In the genomic region with DNA sequence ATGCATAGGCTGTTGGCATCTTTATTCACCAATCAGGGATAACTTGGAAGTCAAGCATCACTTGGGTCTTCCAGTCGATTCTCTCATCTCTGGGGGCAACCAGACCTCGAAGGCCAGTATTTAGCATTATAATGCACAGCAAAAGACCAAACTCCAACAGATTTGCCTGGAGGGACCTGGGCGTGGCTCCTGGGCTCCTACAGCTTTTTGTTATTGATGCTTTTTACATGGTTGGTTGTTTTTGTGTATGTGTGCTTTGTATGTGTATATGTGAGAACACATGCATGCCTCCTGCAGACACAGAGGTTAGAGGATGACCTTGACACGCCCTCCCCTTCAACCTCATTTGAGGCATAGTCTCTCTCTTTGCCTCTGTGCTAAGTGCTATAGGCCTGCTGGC, we compare ENCODE assay signal across 26 mouse cellular contexts. TPM values are rescaled to one million over a fixed set of nuclear protein-coding genes. Genes with fewer than 3 reads are reported as not detected.
DNase-seq lines count a peak whose midpoint lies in the region; ATAC-seq and TF ChIP-seq lines count a peak whose summit lies in the region.
"Had no signal": no experiment of that assay in that cellular context is flagged by ENCODE, and none has a peak within 500 bp of the region (broad histone marks: within the 10 kb centered on the region; RNA-seq: fewer than 3 reads in every experiment).

No protein-coding gene starts in this region.

- ATAC-seq in megakaryocyte-erythroid progenitor cell, adult 5-6 weeks (replicated peaks; ENCODE audit: low FRiP score, low TSS enrichment, poor library complexity, severe bottlenecking) = no peak
- ATAC-seq: forebrain, embryonic 14.5 days; forebrain, embryonic 16.5 days had no signal

- in situ Hi-C loops in ES-E14 (cut with MboI; ENCODE audit: low sequenced_read_pairs in 2 of 2, unreplicated experiment in 2 of 2) = no loop called here

- no peaks in the 10 kb centered on the region for H3K27me3 ChIP-seq in ES-Bruce4 (ENCODE audit: control insufficient read depth, insufficient read depth, low read length, poor library complexity, severe bottlenecking)
- H3K27me3 ChIP-seq: embryonic facial prominence, embryonic 13.5 days; embryonic facial prominence, embryonic 15.5 days had no signal

- no peak overlapping the region for H3K9ac ChIP-seq in ES-Bruce4 (ENCODE audit: low read depth, poor library complexity, severe bottlenecking)
- no peak overlapping the region for H3K9ac ChIP-seq in ES-E14 (ENCODE audit: insufficient read depth, low read depth, low read length, poor library complexity, severe bottlenecking)
- H3K9ac ChIP-seq: embryonic facial prominence, embryonic 13.5 days; embryonic facial prominence, embryonic 15.5 days; forebrain, embryonic 12.5 days had no signal

- no peak for DNase-seq in ES-E14 (ENCODE audit: low read depth, low spot score)
- peak; percentile 83 for DNase-seq in ZHBTc4 (ENCODE audit: low read depth, low spot score)
- DNase-seq in heart, adult 9 months (ENCODE audit: low spot score in 2 of 2) = no peak
- DNase-seq in ovary, postnatal 36 days (ENCODE audit: low spot score) = no peak
- DNase-seq: adrenal gland, adult 2 months; adrenal gland, postnatal 10 days; adrenal gland, postnatal 25 days; cerebellum, adult 11 months; cerebellum, adult 18-20 months; cerebellum, adult 8-10 months; cerebellum, adult 9-11 months; cerebellum, postnatal 14 days; cerebellum, postnatal 36 days; embryo, embryonic 11 days had no signal

- H3K27ac ChIP-seq in ES-Bruce4 (ENCODE audit: insufficient read depth, low read length) = peak overlapping the region; percentile 17; the same call in 1 of the 2 replicates
- peak overlapping the region; percentile 30 for H3K27ac ChIP-seq in ES-E14 (ENCODE audit: insufficient read depth, low read depth, low read length, poor library complexity, severe bottlenecking)
- H3K27ac ChIP-seq: embryonic facial prominence, embryonic 13.5 days; embryonic facial prominence, embryonic 15.5 days; forebrain, embryonic 10.5 days; forebrain, embryonic 12.5 days had no signal

- peaks cover 15% of the 10 kb centered on the region for H3K4me1 ChIP-seq in ES-Bruce4 (ENCODE audit: control insufficient read depth, insufficient read depth, low read length)
- H3K4me1 ChIP-seq in ES-E14 (ENCODE audit: control insufficient read depth in 2 of 2, insufficient read depth in 2 of 2, low read length in 2 of 2, poor library complexity in 1 of 2) = peaks cover 6 to 24% of the 10 kb centered on the region in 2 experiments
- H3K4me1 ChIP-seq: forebrain, embryonic 12.5 days had no signal

- peak; percentile 50; the same call in 1 of the 2 replicates for TF ChIP-seq EP300 in ES-Bruce4 (IDR thresholded peaks at IDR 0.05; ENCODE audit: insufficient read depth, low read depth, low read length)

- no peak for TF ChIP-seq POLR2A in ES-Bruce4 (IDR thresholded peaks at IDR 0.05; ENCODE audit: insufficient read depth, low read length)

- no peaks in the 10 kb centered on the region for H3K36me3 ChIP-seq in ES-Bruce4 (ENCODE audit: control insufficient read depth, insufficient read depth, low read length, poor library complexity, severe bottlenecking)
- no peaks in the 10 kb centered on the region for H3K36me3 ChIP-seq in ES-E14 (ENCODE audit: control insufficient read depth, insufficient read depth, low read length, poor library complexity, severe bottlenecking)
- H3K36me3 ChIP-seq: embryonic facial prominence, embryonic 13.5 days; embryonic facial prominence, embryonic 15.5 days; forebrain, embryonic 10.5 days; forebrain, embryonic 12.5 days had no signal

- TF ChIP-seq CTCF in ES-Bruce4 (IDR thresholded peaks at IDR 0.05; ENCODE audit: low read depth, low read length) = no peak

- no peak overlapping the region for H3K4me3 ChIP-seq in ES-Bruce4 (ENCODE audit: low read depth, low read length)
- no peak overlapping the region for H3K4me3 ChIP-seq in ES-E14 (ENCODE audit: insufficient read depth in 1 of 2, low read depth in 1 of 2, low read length in 2 of 2, poor library complexity in 1 of 2, severe bottlenecking in 1 of 2)
- H3K4me3 ChIP-seq: embryonic facial prominence, embryonic 13.5 days; embryonic facial prominence, embryonic 15.5 days; erythroblast, embryonic 14.5 days; forebrain, embryonic 10.5 days; forebrain, embryonic 12.5 days had no signal

- H3K9me3 ChIP-seq in ES-Bruce4 (replicated peaks; ENCODE audit: control insufficient read depth, insufficient read depth, low read length, poor library complexity, severe bottlenecking) (no peaks in the 10 kb centered on the region), ES-E14 (ENCODE audit: control insufficient read depth, insufficient read depth, low read depth, low read length) (no peaks in the 10 kb centered on the region)
- H3K9me3 ChIP-seq: embryonic facial prominence, embryonic 13.5 days; embryonic facial prominence, embryonic 15.5 days; forebrain, embryonic 10.5 days; forebrain, embryonic 12.5 days had no signal

TF ChIP-seq in ES-E14, 5 proteins besides CTCF, POLR2A, EP300 and RAD21:
- TF ChIP-seq ZNF384 (IDR thresholded peaks at IDR 0.05; ENCODE audit: low read depth, low read length) (no peak), ZC3H11A (IDR thresholded peaks at IDR 0.05; ENCODE audit: borderline replicate concordance, low read depth, low read length) (no peak), CHD2 (IDR thresholded peaks at IDR 0.05; ENCODE audit: low read depth, low read length) (no peak), MAFK (IDR thresholded peaks at IDR 0.05; ENCODE audit: insufficient read depth, low read depth, low read length) (no peak), HCFC1 (IDR thresholded peaks at IDR 0.05; ENCODE audit: borderline replicate concordance, insufficient read depth, low read length) (no peak)
TF ChIP-seq in ES-E14: peak in this region for 0.

RNA-seq across cellular contexts. Expression of a gene that starts 33.5 kb away (rescaled TPM):
- 0.59 and 1.0 TPM in 2 replicates for polyA plus RNA-seq in ES-Bruce4 (2011; ENCODE audit: insufficient read depth, insufficient read length, low read depth, missing spikeins)
- total RNA-seq in ES-E14 (2012; rRNA removed) = 4.2 and 4.7 TPM in 2 replicates
- total RNA-seq in megakaryocyte-erythroid progenitor cell, adult 5-6 weeks (2014; fragmentation: Nextera tagmentation) = not detected in 2 replicates
- not detected in 2 replicates for total RNA-seq in megakaryocyte-erythroid progenitor cell, adult 5-6 weeks (2017)
- total RNA-seq: common myeloid progenitor, adult 5-6 weeks; MEL had no signal
- polyA plus RNA-seq: C2C12 had no signal
